Mouse (Mus musculus) embryo, embryonic 10.5 days (tissue): ENCODE data around the gene Psmd5.
"Not testable (repeated sequence)": the region's sequence is repeated elsewhere in the genome, so short reads cannot be mapped to it uniquely, and the experiment has no call there.

Experiments used
- DNase-seq: peaks from one replicate; pipeline ENCODE4 v3.0.0-alpha.2; 2015; ENCODE audit warnings: low spot score

Gene Psmd5

GRCm38 (mm10) chr2:34826460-34827231 is 48.1 kb downstream of the Psmd5 start:
- peak; percentile 39 for DNase-seq

- peak; percentile 94 for DNase-seq
Observed at GRCm38 (mm10) chr2:34825827-34826459, 48.8 kb downstream of the Psmd5 start, which contains the start of gene Fbxw2. Fbxw2 (minus strand) TSS chr2:34826311.

- no peak for DNase-seq
Observed at GRCm38 (mm10) chr2:34818492-34818891, 56.3 kb downstream of the Psmd5 start.

- DNase-seq, result not testable (repeated sequence)
Observed at GRCm38 (mm10) chr2:34815893-34816292, 58.9 kb downstream of the Psmd5 start.

GRCm38 (mm10) chr2:34812706-34813105 is 62.1 kb downstream of the Psmd5 start:
- no peak for DNase-seq

GRCm38 (mm10) chr2:34810775-34811174 is 64.0 kb downstream of the Psmd5 start:
- DNase-seq, result no peak

GRCm38 (mm10) chr2:34809568-34809967 is 65.2 kb downstream of the Psmd5 start:
- DNase-seq, result no peak

GRCm38 (mm10) chr2:34808057-34808456 is 66.7 kb downstream of the Psmd5 start:
- DNase-seq, result no peak

- DNase-seq, result no peak
Observed at GRCm38 (mm10) chr2:34805364-34805950, 69.3 kb downstream of the Psmd5 start.

GRCm38 (mm10) chr2:34804815-34805214 is 70.0 kb downstream of the Psmd5 start:
- DNase-seq, result no peak

GRCm38 (mm10) chr2:34804172-34804571 is 70.6 kb downstream of the Psmd5 start:
- no peak for DNase-seq

GRCm38 (mm10) chr2:34803746-34804145 is 71.0 kb downstream of the Psmd5 start:
- no peak for DNase-seq

GRCm38 (mm10) chr2:34802565-34803245 is 72.1 kb downstream of the Psmd5 start:
- DNase-seq, result peak; percentile 41

GRCm38 (mm10) chr2:34801516-34802482 is 73.0 kb downstream of the Psmd5 start:
- peak; percentile 100 for DNase-seq

GRCm38 (mm10) chr2:34800371-34800770 is 74.4 kb downstream of the Psmd5 start:
- no peak for DNase-seq
